Mouse (Mus musculus): ENCODE results near the gene Aaas. TPM values are rescaled to one million over a fixed set of nuclear protein-coding genes. Genes with fewer than 3 reads are reported as not detected.
"Not testable (repeated sequence)": the region's sequence is repeated elsewhere in the genome, so short reads cannot be mapped to it uniquely, and the experiment has no call there.

Gene Aaas
- polyA plus RNA-seq, 1 experiment from 2014 or later: 76.6 TPM

DNA sequence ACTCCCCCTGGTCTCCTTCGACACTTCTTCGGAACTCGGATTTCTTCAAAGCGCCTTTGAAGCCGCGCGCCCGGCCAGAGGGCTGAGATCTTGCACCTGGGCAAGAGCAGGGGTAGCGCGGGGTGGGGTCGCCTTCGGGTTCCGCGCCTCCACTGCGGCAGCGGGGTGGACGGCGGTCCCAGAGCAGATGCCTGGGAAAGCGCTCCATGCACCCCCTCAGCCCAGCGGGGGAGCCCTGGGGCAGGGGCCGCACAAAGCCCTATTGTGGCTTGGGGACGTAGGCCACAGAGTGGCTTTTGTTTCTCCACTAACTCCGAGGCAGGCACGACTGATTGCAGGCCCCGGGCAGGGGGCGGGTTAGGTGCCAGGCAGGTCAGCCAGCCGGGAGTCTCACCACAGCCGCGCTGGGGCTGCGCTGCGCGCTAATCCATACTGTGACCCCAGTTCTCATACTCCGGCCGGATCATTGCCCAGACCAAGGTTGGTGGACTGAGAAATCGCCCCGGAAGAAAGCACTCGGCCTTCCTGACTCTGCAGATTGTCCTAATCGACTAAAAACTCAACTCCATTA, 5.4 kb upstream of the Aaas start:
- Histone ChIP-seq H3K4me2 (replicated peaks) (peak overlapping the region; percentile 90), H3K27ac (peak overlapping the region; percentile 93), H3K36me3 (no peaks in the 10 kb centered on the region), H3K9me3 (no peaks in the 10 kb centered on the region), H3K27me3 (peaks cover 24% of the 10 kb centered on the region), H3K4me1 (peaks cover 42% of the 10 kb centered on the region), H3K4me3 (peak overlapping the region; percentile 57), H3K9ac (peak overlapping the region; percentile 77)
- 2% methylated on average over 38 of the region's 38 CpGs for WGBS
- ATAC-seq (ENCODE audit: low FRiP score, low read depth): peak; percentile 51

DNA sequence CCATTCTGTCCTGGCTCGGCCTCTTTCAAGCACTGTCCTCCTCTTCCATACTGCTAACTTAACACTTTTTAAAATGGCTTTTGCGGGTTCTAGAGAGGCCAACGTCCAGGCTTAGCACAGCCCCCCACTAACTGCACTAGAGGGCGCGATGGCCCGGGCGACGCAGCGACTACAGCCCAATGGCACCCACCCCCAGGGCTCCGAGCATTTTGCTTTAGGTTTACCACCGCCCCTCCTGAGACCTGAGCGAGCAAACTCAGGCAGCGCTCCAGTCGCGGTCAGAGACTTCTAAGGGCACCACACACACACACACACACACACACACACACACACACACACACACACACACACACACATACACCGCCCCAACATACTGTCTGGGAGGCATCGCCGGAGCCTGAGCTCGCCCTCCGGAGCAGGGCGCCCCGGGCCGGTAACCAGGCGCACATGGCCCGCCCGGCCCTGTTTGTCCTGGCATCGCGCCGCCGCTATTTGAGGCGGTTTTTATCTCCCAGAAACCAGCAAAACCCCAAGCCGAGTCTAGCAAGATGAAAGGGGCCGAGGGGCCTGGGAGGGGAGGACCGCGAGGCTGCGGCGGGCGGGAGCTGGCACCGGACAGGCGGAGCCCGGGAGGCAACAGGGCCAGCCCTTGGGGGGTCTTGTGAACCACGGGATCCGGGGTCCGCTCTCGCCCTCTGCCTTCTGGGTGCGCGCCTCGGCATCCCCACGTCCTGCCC, 4.7 kb upstream of the Aaas start:
- under 1% methylated on average over 42 of the region's 49 CpGs for WGBS
- H3K9me3 ChIP-seq: no peaks in the 10 kb centered on the region
- peak overlapping the region; percentile 93 for H3K27ac ChIP-seq
- peak; percentile 49 for ATAC-seq (ENCODE audit: low FRiP score, low read depth)
- H3K4me1 ChIP-seq: peaks cover 42% of the 10 kb centered on the region
- no peaks in the 10 kb centered on the region for H3K36me3 ChIP-seq
- H3K27me3 ChIP-seq: peaks cover 24% of the 10 kb centered on the region
- H3K9ac ChIP-seq: peak overlapping the region; percentile 77
- peak overlapping the region; percentile 90 for H3K4me2 ChIP-seq (replicated peaks)
- H3K4me3 ChIP-seq: peak overlapping the region; percentile 57

GRCm38 (mm10) chr15:102353986-102354385, 3.4 kb upstream of the Aaas start:
- WGBS: 66% methylated on average over 2 of the region's 2 CpGs
- Histone ChIP-seq H3K4me1 (peaks cover 47% of the 10 kb centered on the region), H3K27ac (no peak overlapping the region), H3K27me3 (peaks cover 17% of the 10 kb centered on the region), H3K4me3 (no peak overlapping the region), H3K36me3 (0 out of 2 replicates have a peak, but pooled peaks cover under 1% of the 10 kb centered on the region), H3K4me2 (replicated peaks) (no peak overlapping the region), H3K9ac (no peak overlapping the region), H3K9me3 (no peaks in the 10 kb centered on the region)
- ATAC-seq (ENCODE audit: low FRiP score, low read depth): no peak

- peaks cover 12% of the 10 kb centered on the region for H3K36me3 ChIP-seq
- H3K4me3 ChIP-seq: no peak overlapping the region
- 0 out of 2 replicates have a peak, but pooled peaks cover under 1% of the 10 kb centered on the region for H3K27me3 ChIP-seq
- peaks cover 29% of the 10 kb centered on the region for H3K4me1 ChIP-seq
- H3K4me2 ChIP-seq (replicated peaks): no peak overlapping the region
- H3K27ac ChIP-seq: no peak overlapping the region
- H3K9me3 ChIP-seq: no peaks in the 10 kb centered on the region
- ATAC-seq (ENCODE audit: low FRiP score, low read depth): no peak
- no peak overlapping the region for H3K9ac ChIP-seq
- WGBS: 63% methylated on average over 2 of the region's 2 CpGs
Measured at GRCm38 (mm10) chr15:102352177-102352576, 1.6 kb upstream of the Aaas start.

GRCm38 (mm10) chr15:102350942-102351291, 346 bp upstream of the Aaas start:
- 10% methylated on average over 11 of the region's 11 CpGs for WGBS
- peak; percentile 5 for ATAC-seq (ENCODE audit: low FRiP score, low read depth)
- Histone ChIP-seq H3K4me3 (peak overlapping the region; percentile 82), H3K4me2 (replicated peaks) (peak overlapping the region; percentile 63), H3K36me3 (peaks cover 25% of the 10 kb centered on the region), H3K9me3 (no peaks in the 10 kb centered on the region), H3K27ac (no peak overlapping the region; the same call in 1 of the 2 replicates), H3K4me1 (peaks cover 16% of the 10 kb centered on the region), H3K9ac (peak overlapping the region; percentile 67), H3K27me3 (no peaks in the 10 kb centered on the region)

GRCm38 (mm10) chr15:102346444-102346843, 4.1 kb downstream of the Aaas start:
- no peak overlapping the region for H3K27ac ChIP-seq
- no peak overlapping the region for H3K4me3 ChIP-seq
- no peak overlapping the region for H3K9ac ChIP-seq
- 60% methylated on average over 4 of the region's 4 CpGs for WGBS
- H3K4me1 ChIP-seq: peaks cover 10% of the 10 kb centered on the region
- ATAC-seq (ENCODE audit: low FRiP score, low read depth): no peak
- no peak overlapping the region for H3K4me2 ChIP-seq (replicated peaks)
- H3K36me3 ChIP-seq: peaks cover 57% of the 10 kb centered on the region
- H3K9me3 ChIP-seq: no peaks in the 10 kb centered on the region
- H3K27me3 ChIP-seq: no peaks in the 10 kb centered on the region

DNA sequence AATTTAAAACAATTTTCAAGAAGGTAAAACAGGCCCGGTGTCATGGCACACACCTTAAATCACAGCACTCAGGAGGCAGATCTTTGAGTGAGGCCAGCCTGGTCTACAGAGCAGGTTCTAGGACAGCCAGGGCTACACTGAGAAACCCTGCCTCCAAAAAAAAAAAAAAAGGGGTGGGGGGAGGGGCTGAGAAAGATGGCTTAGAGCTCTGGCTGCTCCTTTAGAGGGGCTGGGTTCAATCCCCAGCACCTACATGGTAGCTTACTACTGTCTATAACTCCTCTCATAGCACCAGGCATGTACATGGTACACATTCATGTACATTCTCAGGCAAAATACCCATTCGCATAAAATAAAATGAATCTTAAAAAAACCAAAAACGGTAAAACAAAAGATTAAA, 6.1 kb downstream of the Aaas start:
- ATAC-seq (ENCODE audit: low FRiP score, low read depth): no peak
- Histone ChIP-seq H3K27ac (no peak overlapping the region), H3K9me3 (no peaks in the 10 kb centered on the region), H3K4me3 (no peak overlapping the region), H3K4me1 (no peaks in the 10 kb centered on the region), H3K9ac (no peak overlapping the region), H3K36me3 (peaks cover 67% of the 10 kb centered on the region), H3K27me3 (no peaks in the 10 kb centered on the region), H3K4me2 (replicated peaks) (no peak overlapping the region)
- WGBS: 95% methylated on average over 3 of the region's 3 CpGs

DNA sequence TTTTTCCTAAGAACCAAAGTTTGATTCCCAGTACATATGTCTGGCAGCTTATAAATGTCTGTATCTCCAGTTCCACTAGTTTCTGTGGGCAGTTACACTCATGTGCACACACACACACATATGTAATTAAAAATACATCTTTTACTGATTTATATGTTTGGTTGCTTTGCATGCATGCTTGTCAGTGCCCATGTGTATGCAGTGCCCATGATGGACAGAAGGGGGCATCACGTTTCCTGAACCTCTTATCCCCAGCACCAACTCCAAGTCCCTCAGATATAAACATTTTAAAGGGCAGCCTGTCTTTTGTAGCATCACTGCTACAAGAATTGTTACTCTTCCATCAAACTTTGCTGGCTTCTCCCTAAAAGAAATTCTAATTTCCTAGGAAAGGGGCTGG, 9.0 kb downstream of the Aaas start:
- Histone ChIP-seq H3K27me3 (no peaks in the 10 kb centered on the region), H3K4me3 (no peak overlapping the region), H3K4me2 (replicated peaks) (no peak overlapping the region), H3K4me1 (no peaks in the 10 kb centered on the region), H3K9me3 (no peaks in the 10 kb centered on the region), H3K9ac (no peak overlapping the region), H3K27ac (no peak overlapping the region), H3K36me3 (peaks cover 78% of the 10 kb centered on the region)
- WGBS: 6% methylated on average over 1 of the region's 1 CpGs
- ATAC-seq (ENCODE audit: low FRiP score, low read depth): no peak

- ATAC-seq (ENCODE audit: low FRiP score, low read depth): no peak
- no peak overlapping the region; the same call in 1 of the 2 replicates for H3K27ac ChIP-seq
- no peak overlapping the region for H3K4me2 ChIP-seq (replicated peaks)
- H3K9ac ChIP-seq: no peak overlapping the region
- 50% methylated on average over 5 of the region's 5 CpGs for WGBS
- no peaks in the 10 kb centered on the region for H3K27me3 ChIP-seq
- no peaks in the 10 kb centered on the region for H3K9me3 ChIP-seq
- no peak overlapping the region for H3K4me3 ChIP-seq
- H3K36me3 ChIP-seq: peaks cover 79% of the 10 kb centered on the region
- H3K4me1 ChIP-seq: no peaks in the 10 kb centered on the region
Measured at GRCm38 (mm10) chr15:102339612-102340011, 11.0 kb downstream of the Aaas start.

DNA sequence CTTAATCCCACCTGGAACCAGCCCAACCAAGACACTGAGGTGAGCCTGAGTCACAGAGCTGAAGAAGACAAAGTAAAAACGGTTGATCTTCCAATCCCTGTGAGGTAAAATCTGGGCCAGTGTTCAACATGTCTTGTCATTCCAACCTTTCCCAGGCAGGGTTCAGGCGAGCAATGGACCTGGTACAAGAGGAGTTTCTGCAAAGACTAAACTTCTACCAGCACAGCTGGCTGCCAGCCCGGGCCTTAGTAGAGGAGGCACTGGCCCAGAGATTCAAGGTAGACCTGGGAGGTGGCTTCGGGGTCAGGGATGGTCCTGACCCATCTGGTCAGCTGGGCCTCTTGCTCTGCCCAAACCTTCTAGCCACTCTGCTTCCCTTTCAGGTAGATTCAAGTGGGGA, 13.6 kb downstream of the Aaas start:
- no peak overlapping the region for H3K9ac ChIP-seq
- 84% methylated on average over 4 of the region's 4 CpGs for WGBS
- H3K4me2 ChIP-seq (replicated peaks): no peak overlapping the region
- peaks cover 14% of the 10 kb centered on the region for H3K4me1 ChIP-seq
- H3K36me3 ChIP-seq: peaks cover 80% of the 10 kb centered on the region
- no peak overlapping the region for H3K4me3 ChIP-seq
- ATAC-seq (ENCODE audit: low FRiP score, low read depth): no peak
- H3K27me3 ChIP-seq: no peaks in the 10 kb centered on the region
- no peak overlapping the region for H3K27ac ChIP-seq
- no peaks in the 10 kb centered on the region for H3K9me3 ChIP-seq

GRCm38 (mm10) chr15:102335925-102336324, 14.6 kb downstream of the Aaas start:
- ATAC-seq (ENCODE audit: low FRiP score, low read depth); H3K9ac ChIP-seq; H3K27me3 ChIP-seq; H3K4me3 ChIP-seq; H3K27ac ChIP-seq; H3K4me2 ChIP-seq (replicated peaks); H3K9me3 ChIP-seq: not testable (repeated sequence)
- Histone ChIP-seq H3K36me3 (peaks cover 76% of the 10 kb centered on the region), H3K4me1 (peaks cover 20% of the 10 kb centered on the region)
- 93% methylated on average over 5 of the region's 5 CpGs for WGBS

GRCm38 (mm10) chr15:102335254-102335653, 15.3 kb downstream of the Aaas start:
- no peaks in the 10 kb centered on the region for H3K27me3 ChIP-seq
- peaks cover 21% of the 10 kb centered on the region for H3K4me1 ChIP-seq
- no peak overlapping the region for H3K4me2 ChIP-seq (replicated peaks)
- no peak for ATAC-seq (ENCODE audit: low FRiP score, low read depth)
- no peak overlapping the region for H3K4me3 ChIP-seq
- H3K9me3 ChIP-seq: no peaks in the 10 kb centered on the region
- H3K36me3 ChIP-seq: peaks cover 80% of the 10 kb centered on the region
- 90% methylated on average over 8 of the region's 8 CpGs for WGBS
- no peak overlapping the region for H3K27ac ChIP-seq
- H3K9ac ChIP-seq: no peak overlapping the region
